Mouse (Mus musculus) olfactory bulb, adult 2 months (tissue): ENCODE measurements around the gene Hist1h2bj.

Source experiments
- CTCF ChIP-seq: fragments of 200-500 bp; IDR thresholded peaks from 2 replicates; pipeline ENCODE4 v1.5.1; 2012; ENCODE audit warnings: low read depth, mild to moderate bottlenecking, low read length, moderate library complexity; ENCODE audit not compliant: insufficient read depth
- POLR2A ChIP-seq: fragments of 200-500 bp; IDR thresholded peaks from 2 replicates; pipeline ENCODE4 v1.6.1; 2012; ENCODE audit warnings: mild to moderate bottlenecking, low read depth, low read length, moderate library complexity; ENCODE audit not compliant: insufficient read depth

- TF ChIP-seq CTCF, result no peak
- TF ChIP-seq POLR2A, result no peak
Observed at GRCm38 (mm10) chr13:22037415-22037814, 5.6 kb upstream of the Hist1h2bj start.
